ENCODE assay signal across 9 mouse cellular contexts in the genomic region with DNA sequence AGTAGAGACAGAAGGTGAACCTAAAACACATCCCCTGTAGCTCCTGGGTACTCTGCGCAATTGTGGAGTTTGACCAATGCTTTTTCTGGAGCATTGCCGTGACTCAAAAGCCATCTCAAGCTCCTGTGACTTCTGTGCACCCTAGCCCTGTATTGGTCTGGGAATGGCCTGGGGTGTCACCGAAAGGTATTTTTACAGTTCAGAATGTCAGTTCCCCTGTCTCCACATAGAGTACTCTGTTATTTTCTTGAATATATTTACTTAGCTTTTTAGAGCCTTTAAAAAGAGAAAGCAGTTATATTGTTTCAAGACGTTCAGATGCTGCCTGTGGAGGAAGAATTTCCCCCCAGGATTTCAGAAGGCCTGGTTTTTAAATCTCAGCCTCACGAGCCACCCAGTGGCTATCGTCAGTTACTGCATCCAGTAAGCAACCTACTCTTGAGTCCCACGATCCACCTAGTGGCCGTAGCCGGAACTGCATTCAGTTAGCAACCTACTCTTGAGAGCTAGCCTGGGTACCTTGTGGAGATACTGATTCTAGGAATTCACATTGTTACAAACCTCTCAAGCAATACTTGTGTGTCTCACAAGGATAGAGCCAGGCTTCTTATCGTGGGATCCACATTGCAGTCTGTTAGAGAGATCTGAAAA. TPM values are rescaled to one million over a fixed set of nuclear protein-coding genes. Genes with fewer than 3 reads are reported as not detected.
A peak's percentile ranks its signal among the peaks of the same experiment; 100 is the strongest.
DNase-seq lines count a peak whose midpoint lies in the region; ATAC-seq and TF ChIP-seq lines count a peak whose summit lies in the region.
"Had no signal": no experiment of that assay in that cellular context is flagged by ENCODE, and none has a peak within 500 bp of the region (broad histone marks: within the 10 kb centered on the region; RNA-seq: fewer than 3 reads in every experiment).

No protein-coding gene starts in this region.

- no peaks in the 10 kb centered on the region for H3K4me1 ChIP-seq in hindbrain, postnatal 0 days (ENCODE audit: insufficient read depth, low read length)

- POLR2A ChIA-PET in Patski (lab: Charles Lee): interaction anchor here (1.0 kb wide), 1 partner anchor 17 kb away, joined by 3 read pairs; no protein-coding TSS in a partner anchor

- WGBS in hindbrain, postnatal 0 days: 25% methylated on average over 10 of the region's 10 CpGs

- peak; percentile 90 for ATAC-seq in Patski
- ATAC-seq in hindbrain, postnatal 0 days: peak; percentile 84

- peak; percentile 99 for TF ChIP-seq CTCF in Patski (IDR thresholded peaks at IDR 0.05)
- peak; percentile 100 for TF ChIP-seq CTCF in hindbrain, postnatal 0 days (IDR thresholded peaks at IDR 0.05; ENCODE audit: low read depth)

- H3K9ac ChIP-seq in hindbrain, postnatal 0 days (replicated peaks; ENCODE audit: low read length): no peak overlapping the region

- H3K4me3 ChIP-seq in hindbrain, postnatal 0 days (ENCODE audit: low read length): no peak overlapping the region
- H3K4me3 ChIP-seq: myocyte had no signal

- H3K36me3 ChIP-seq in hindbrain, postnatal 0 days (ENCODE audit: insufficient read depth, low read length): peaks cover 25% of the 10 kb centered on the region

- in situ Hi-C loops in Patski (cut with MboI; ENCODE audit: low pct_unique_long_range_greater_than_20kb): no loop called here

- no peaks in the 10 kb centered on the region for H3K9me3 ChIP-seq in hindbrain, postnatal 0 days (ENCODE audit: low read length)

- H3K27ac ChIP-seq in hindbrain, postnatal 0 days: peak overlapping the region; percentile 9; the same call in 1 of the 2 replicates

- H3K27me3 ChIP-seq in Patski: no peaks in the 10 kb centered on the region
- H3K27me3 ChIP-seq in hindbrain, postnatal 0 days (ENCODE audit: insufficient read depth, low read length): no peaks in the 10 kb centered on the region

- CTCF ChIA-PET in Patski (lab: Charles Lee): interaction anchor here (0.6 to 3.1 kb wide), 33 partner anchors 8 to 186 kb away, joined by 3 to 21 read pairs (median 4); partner anchors contain the start of gene Psmd6

- DNase-seq in Patski (ENCODE audit: low read depth, low spot score): peak; percentile 57
- DNase-seq in cerebellum, adult 9-10 months: peak; percentile 95
- DNase-seq in frontal cortex, postnatal 10 days (ENCODE audit: low spot score in 2 of 2): peak; percentile 76 to 84
- DNase-seq in hindbrain, postnatal 0 days (ENCODE audit: low spot score): peak; percentile 97
- DNase-seq in left cerebral cortex, adult 11 months (ENCODE audit: low spot score): peak; percentile 82
- DNase-seq in lung, postnatal 4 days: peak; percentile 81 to 89
- DNase-seq in right cerebral cortex, adult 2 months (ENCODE audit: low spot score in 2 of 2): peak; percentile 92 to 94
- peak; percentile 77 for DNase-seq in urinary bladder, postnatal 10 days (ENCODE audit: low spot score)

- H3K4me2 ChIP-seq in hindbrain, postnatal 0 days (ENCODE audit: low read depth, low read length): no peak overlapping the region

RNA-seq across cellular contexts. Expression of gene Psmd6, which starts 22.3 kb away (rescaled TPM):
- polyA plus RNA-seq in Patski (2021): 159 TPM
- 101 and 105 TPM in 2 replicates for total RNA-seq in hindbrain, postnatal 0 days (2014; rRNA removed)
- 233 and 235 TPM in 2 replicates for polyA plus RNA-seq in hindbrain, postnatal 0 days (2015; fragmentation: Nextera tagmentation; extraction: Ambion mirVana)
